In the genomic region with DNA sequence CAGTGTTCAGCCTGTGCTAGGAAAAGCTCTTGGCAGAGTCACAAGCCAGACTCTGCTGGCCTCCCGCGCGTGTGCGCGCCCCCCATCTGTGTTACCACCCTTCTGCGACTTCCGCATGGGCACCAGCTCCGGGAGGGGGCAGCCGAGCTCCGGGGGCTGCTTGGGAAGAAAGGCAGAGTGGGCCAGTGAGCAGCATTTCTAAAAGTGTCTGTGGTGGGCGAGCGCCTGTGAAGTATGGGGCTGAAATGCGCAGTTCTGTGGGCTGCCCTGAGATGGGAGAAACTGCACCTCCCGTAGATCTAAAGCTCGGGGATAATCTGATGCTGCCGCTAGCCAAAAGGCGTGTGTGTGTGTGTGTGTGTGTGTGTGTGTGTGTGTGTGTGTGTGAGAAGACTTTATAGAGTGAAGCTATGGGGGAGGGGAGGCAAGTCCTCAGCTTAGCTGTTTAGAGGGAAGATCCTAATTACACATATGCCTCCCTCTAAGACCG, we compare ENCODE assay signal across 13 mouse cellular contexts. TPM values are rescaled to one million over a fixed set of nuclear protein-coding genes. Genes with fewer than 3 reads are reported as not detected.
A peak's percentile ranks its signal among the peaks of the same experiment; 100 is the strongest.
DNase-seq lines count a peak whose midpoint lies in the region; ATAC-seq and TF ChIP-seq lines count a peak whose summit lies in the region.
"Had no signal": no experiment of that assay in that cellular context is flagged by ENCODE, and none has a peak within 500 bp of the region (broad histone marks: within the 10 kb centered on the region; RNA-seq: fewer than 3 reads in every experiment).

No protein-coding gene starts in this region.

- WGBS in hindbrain, embryonic 10.5 days: 77% methylated on average over 18 of the region's 18 CpGs
- WGBS in hindbrain, embryonic 14.5 days: 76% methylated on average over 18 of the region's 18 CpGs
- WGBS in embryonic facial prominence, embryonic 12.5 days: 69% methylated on average over 18 of the region's 18 CpGs
- WGBS in midbrain, embryonic 15.5 days: 59% methylated on average over 18 of the region's 18 CpGs
- WGBS in liver, postnatal 0 days (ENCODE audit: insufficient replicate concordance): 79% methylated on average over 18 of the region's 18 CpGs

- ATAC-seq in hindbrain, embryonic 14.5 days (ENCODE audit: low FRiP score): no peak
- ATAC-seq in embryonic facial prominence, embryonic 12.5 days (ENCODE audit: insufficient number of reproducible peaks, insufficient read depth, low FRiP score, low TSS enrichment): no peak
- peak; percentile 25; the same call in 1 of the 2 replicates for ATAC-seq in midbrain, embryonic 15.5 days (replicated peaks)
- ATAC-seq in liver, postnatal 0 days: no peak

- TF ChIP-seq EP300 in liver, postnatal 0 days (IDR thresholded peaks at IDR 0.05; ENCODE audit: low read depth): no peak

- H3K4me1 ChIP-seq in hindbrain, embryonic 10.5 days (replicated peaks): peaks cover 58% of the 10 kb centered on the region
- peaks cover 38% of the 10 kb centered on the region for H3K4me1 ChIP-seq in hindbrain, embryonic 14.5 days (replicated peaks; ENCODE audit: control insufficient read depth, insufficient read depth, low read length)
- H3K4me1 ChIP-seq in embryonic facial prominence, embryonic 12.5 days: peaks cover 41% of the 10 kb centered on the region
- H3K4me1 ChIP-seq in midbrain, embryonic 15.5 days: peaks cover 48% of the 10 kb centered on the region
- peaks cover 19% of the 10 kb centered on the region for H3K4me1 ChIP-seq in liver, postnatal 0 days (ENCODE audit: insufficient read depth)

- no peak overlapping the region for H3K9ac ChIP-seq in hindbrain, embryonic 14.5 days
- H3K9ac ChIP-seq in embryonic facial prominence, embryonic 12.5 days: 0 out of 2 replicates have a peak overlapping the region, but pooled peaks have one; percentile 3
- H3K9ac ChIP-seq in midbrain, embryonic 15.5 days: no peak overlapping the region
- no peak overlapping the region for H3K9ac ChIP-seq in liver, postnatal 0 days (replicated peaks)
- H3K9ac ChIP-seq: neural tube, embryonic 13.5 days had no signal

- DNase-seq in hindbrain, embryonic 10.5 days (ENCODE audit: low spot score): no peak
- DNase-seq in hindbrain, embryonic 14.5 days (ENCODE audit: low spot score): no peak
- DNase-seq in layer of hippocampus, adult 8-10 months (ENCODE audit: low spot score in 2 of 2): peak; percentile 62 to 71
- no peak for DNase-seq in adrenal gland, postnatal 4 days (ENCODE audit: low spot score in 2 of 2)
- no peak for DNase-seq in liver
- DNase-seq in liver, postnatal 0 days: no peak
- DNase-seq: B cell, adult 2 months had no signal

- TF ChIP-seq CTCF in liver, postnatal 0 days (IDR thresholded peaks at IDR 0.05; ENCODE audit: low read depth): no peak

- no peaks in the 10 kb centered on the region for H3K36me3 ChIP-seq in hindbrain, embryonic 10.5 days
- no peaks in the 10 kb centered on the region for H3K36me3 ChIP-seq in hindbrain, embryonic 14.5 days (replicated peaks; ENCODE audit: control insufficient read depth, insufficient read depth)
- H3K36me3 ChIP-seq in embryonic facial prominence, embryonic 12.5 days: no peaks in the 10 kb centered on the region
- no peaks in the 10 kb centered on the region for H3K36me3 ChIP-seq in midbrain, embryonic 15.5 days (replicated peaks)
- H3K36me3 ChIP-seq in liver, postnatal 0 days (replicated peaks; ENCODE audit: insufficient read depth, low read length): peaks cover 3% of the 10 kb centered on the region; the same call in 1 of the 2 replicates
- H3K36me3 ChIP-seq: neural tube, embryonic 13.5 days had no signal

- H3K9me3 ChIP-seq in hindbrain, embryonic 10.5 days: no peaks in the 10 kb centered on the region
- H3K9me3 ChIP-seq in hindbrain, embryonic 14.5 days (ENCODE audit: control insufficient read depth, low read length): no peaks in the 10 kb centered on the region
- H3K9me3 ChIP-seq in embryonic facial prominence, embryonic 12.5 days: no peaks in the 10 kb centered on the region
- no peaks in the 10 kb centered on the region for H3K9me3 ChIP-seq in midbrain, embryonic 15.5 days
- no peaks in the 10 kb centered on the region for H3K9me3 ChIP-seq in liver, postnatal 0 days (ENCODE audit: low read length)
- H3K9me3 ChIP-seq: neural tube, embryonic 13.5 days had no signal

- no peak overlapping the region for H3K4me3 ChIP-seq in hindbrain, embryonic 10.5 days
- H3K4me3 ChIP-seq in hindbrain, embryonic 14.5 days (replicated peaks; ENCODE audit: low read length): no peak overlapping the region
- H3K4me3 ChIP-seq in embryonic facial prominence, embryonic 12.5 days: no peak overlapping the region
- no peak overlapping the region for H3K4me3 ChIP-seq in midbrain, embryonic 15.5 days
- H3K4me3 ChIP-seq in liver, postnatal 0 days (ENCODE audit: low read depth, low read length): no peak overlapping the region
- H3K4me3 ChIP-seq: erythroblast, embryonic 14.5 days; neural tube, embryonic 13.5 days had no signal

- peak overlapping the region; percentile 54; the same call in 1 of the 2 replicates for H3K27ac ChIP-seq in hindbrain, embryonic 10.5 days
- no peak overlapping the region for H3K27ac ChIP-seq in hindbrain, embryonic 14.5 days
- H3K27ac ChIP-seq in embryonic facial prominence, embryonic 12.5 days: no peak overlapping the region; the same call in 1 of the 2 replicates
- no peak overlapping the region for H3K27ac ChIP-seq in midbrain, embryonic 15.5 days
- H3K27ac ChIP-seq in liver, postnatal 0 days (ENCODE audit: low read depth): no peak overlapping the region
- H3K27ac ChIP-seq: neural tube, embryonic 13.5 days had no signal

- no peaks in the 10 kb centered on the region for H3K27me3 ChIP-seq in hindbrain, embryonic 10.5 days (ENCODE audit: insufficient read depth, poor library complexity, severe bottlenecking)
- no peaks in the 10 kb centered on the region for H3K27me3 ChIP-seq in hindbrain, embryonic 14.5 days (ENCODE audit: control insufficient read depth, insufficient read depth, low read length)
- no peaks in the 10 kb centered on the region for H3K27me3 ChIP-seq in embryonic facial prominence, embryonic 12.5 days
- no peaks in the 10 kb centered on the region for H3K27me3 ChIP-seq in midbrain, embryonic 15.5 days (replicated peaks)
- no peaks in the 10 kb centered on the region for H3K27me3 ChIP-seq in liver, postnatal 0 days (ENCODE audit: insufficient read depth, low read length)
- H3K27me3 ChIP-seq: neural tube, embryonic 13.5 days had no signal

- no peak overlapping the region for H3K4me2 ChIP-seq in hindbrain, embryonic 14.5 days (replicated peaks)
- no peak overlapping the region for H3K4me2 ChIP-seq in embryonic facial prominence, embryonic 12.5 days (replicated peaks)
- H3K4me2 ChIP-seq in midbrain, embryonic 15.5 days: no peak overlapping the region
- no peak overlapping the region for H3K4me2 ChIP-seq in liver, postnatal 0 days (ENCODE audit: low read depth, low read length)
- H3K4me2 ChIP-seq: neural tube, embryonic 13.5 days had no signal

RNA-seq across cellular contexts. Expression of a gene that starts 58.2 kb away (rescaled TPM):
- not detected in 2 replicates for polyA plus RNA-seq in hindbrain, embryonic 10.5 days (2016; fragmentation: Nextera tagmentation; extraction: Ambion mirVana)
- polyA plus RNA-seq in hindbrain, embryonic 14.5 days (2014; fragmentation: Nextera tagmentation; extraction: Ambion mirVana): not detected in 2 replicates
- not detected in 2 replicates for polyA plus RNA-seq in embryonic facial prominence, embryonic 12.5 days (2016; fragmentation: Nextera tagmentation; extraction: Ambion mirVana)
- total RNA-seq in layer of hippocampus, adult 8-10 months (2022): not detected
- 0.42 and 0.54 TPM in 2 replicates for polyA plus RNA-seq in midbrain, embryonic 15.5 days (2015; fragmentation: Nextera tagmentation; extraction: Ambion mirVana)
- total RNA-seq in adrenal gland, postnatal 4 days (2021): under 1 TPM in 1 of 2 experiments, not detected in 1; 0.51 TPM
- polyA plus RNA-seq in liver, postnatal 0 days (2015; fragmentation: Nextera tagmentation; extraction: Ambion mirVana): not detected in 2 replicates
- total RNA-seq: heart, postnatal 25 days had no signal
- polyA plus RNA-seq: erythroblast, embryonic 14.5 days; stomach, embryonic 14.5 days had no signal

Comparison
In these comparisons a context has a peak if more than half of its experiments do, and no peak if none do; other contexts are left out.
1. DNase-seq: peak in layer of hippocampus, adult 8-10 months (2 of 2); none in hindbrain, embryonic 10.5 days (single experiment), hindbrain, embryonic 14.5 days (single experiment), adrenal gland, postnatal 4 days (0 of 2), liver (single experiment) and liver, postnatal 0 days (single experiment).